Mouse (Mus musculus): ENCODE measurements at regions not wholly inside any gene's neighbourhood (a gene's known extent, or its start where the extent isn't known, plus 50 kb on each side); places are given as distances from the start of the nearest gene placed in this dataset.

DNA sequence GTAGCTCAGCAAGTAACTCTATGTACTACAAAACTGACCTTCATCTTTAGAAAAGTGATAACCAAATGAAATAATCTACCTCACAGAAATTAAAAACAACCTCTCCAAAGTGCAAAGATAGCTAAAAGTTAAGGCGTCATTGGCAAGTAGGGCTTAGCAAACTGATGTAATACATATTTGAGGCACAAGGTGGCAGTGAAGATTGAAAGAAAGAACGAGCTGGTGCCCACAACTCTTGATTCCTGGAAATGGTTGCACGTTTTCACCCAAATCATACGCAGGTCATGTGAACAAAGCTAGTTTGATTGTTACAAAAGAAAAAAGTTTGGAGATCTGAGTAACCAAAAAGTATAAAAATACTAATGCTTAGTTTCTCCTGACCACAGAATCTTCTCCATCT is 69.7 kb upstream of the Ak4 start:
- TF ChIP-seq EP300 (IDR thresholded peaks at IDR 0.05; ENCODE audit: low read length) (no peak), CHD2 (IDR thresholded peaks at IDR 0.05; ENCODE audit: low read length) (no peak), POLR2AphosphoS2 (IDR thresholded peaks at IDR 0.05; ENCODE audit: low read depth, low read length) (no peak), CTCF (conservative IDR thresholded peaks at IDR 0.05 in 1 of 2, IDR thresholded peaks at IDR 0.05 in 1 of 2; ENCODE audit: low read depth in 2 of 2, low read length in 2 of 2) (peak; percentile 32 to 87; a peak in 2 of 4 replicates), NELFE (IDR thresholded peaks at IDR 0.05; ENCODE audit: low read depth, low read length) (peak; percentile 26; the same call in 1 of the 2 replicates), ZC3H11A (IDR thresholded peaks at IDR 0.05; ENCODE audit: low read depth, low read length) (no peak; the same call in 1 of the 2 replicates), SIN3A (IDR thresholded peaks at IDR 0.05; ENCODE audit: low read length) (no peak), UBTF (IDR thresholded peaks at IDR 0.05; ENCODE audit: low read depth, low read length) (no peak), ZKSCAN1 (IDR thresholded peaks at IDR 0.05; ENCODE audit: borderline replicate concordance, low read depth, low read length) (no peak)
